Mouse (Mus musculus): ENCODE data around the gene Fblim1. TPM values are rescaled to one million over a fixed set of nuclear protein-coding genes. Genes with fewer than 3 reads are reported as not detected.
"Not testable (repeated sequence)": the region's sequence is repeated elsewhere in the genome, so short reads cannot be mapped to it uniquely, and the experiment has no call there.

Gene Fblim1
- polyA plus RNA-seq, 1 experiment from 2014 or later = 41.0 TPM

DNA sequence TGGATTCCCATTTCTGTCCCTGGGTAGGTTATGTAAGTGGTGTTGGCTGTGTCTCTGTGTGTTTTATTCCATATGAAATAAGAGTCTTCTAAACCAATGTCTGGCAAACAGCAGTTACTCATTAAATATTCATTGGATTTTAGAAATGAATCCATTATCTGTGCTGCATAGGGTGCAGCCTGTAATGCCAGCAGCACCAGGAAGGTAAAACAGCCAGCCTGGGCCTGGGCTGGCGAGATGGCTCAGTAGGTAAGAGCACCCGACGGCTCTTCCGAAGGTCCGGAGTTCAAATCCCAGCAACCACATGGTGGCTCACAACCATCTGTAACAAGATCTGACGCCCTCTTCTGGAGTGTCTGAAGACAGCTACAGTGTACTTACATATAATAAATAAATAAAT, 49.7 kb downstream of the Fblim1 start:
- not testable (repeated sequence) for H3K9me3 ChIP-seq, H3K4me2 ChIP-seq, H3K36me3 ChIP-seq, H3K4me3 ChIP-seq, H3K9ac ChIP-seq, H3K27me3 ChIP-seq
- peak overlapping the region; percentile 66 for H3K27ac ChIP-seq
- peaks cover 20% of the 10 kb centered on the region for H3K4me1 ChIP-seq (replicated peaks)
- peak; percentile 46; the same call in 1 of the 2 replicates for ATAC-seq (ENCODE audit: low FRiP score)
- 70% methylated on average over 6 of the region's 6 CpGs for WGBS

DNA sequence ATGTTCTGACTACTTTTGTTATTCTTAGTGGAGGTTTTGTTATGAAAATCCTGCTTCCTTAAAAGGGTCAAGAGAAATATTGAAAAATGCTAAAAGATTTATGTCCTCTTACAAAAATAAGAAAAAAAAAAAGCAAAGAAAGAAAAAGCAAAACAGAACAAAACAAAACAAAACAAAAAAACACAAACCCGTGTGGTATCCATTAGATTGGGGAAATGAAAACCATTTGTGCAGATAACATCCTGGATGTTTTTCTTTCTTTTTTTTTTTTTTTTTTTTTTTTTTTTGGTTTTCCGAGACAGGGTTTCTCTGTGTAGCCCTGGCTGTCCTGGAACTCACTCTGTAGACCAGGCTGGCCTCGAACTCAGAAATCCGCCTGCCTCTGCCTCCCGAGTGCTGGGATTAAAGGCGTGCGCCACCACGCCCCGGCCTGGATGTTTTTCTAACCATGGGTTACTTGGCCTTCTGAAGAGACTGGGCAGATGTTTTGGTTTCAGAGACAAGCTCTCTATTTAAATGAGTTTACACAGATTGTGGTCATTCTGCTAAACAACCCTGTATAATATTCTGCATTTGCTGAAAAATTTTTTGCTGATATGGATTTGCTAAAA, 51.5 kb downstream of the Fblim1 start:
- not testable (repeated sequence) for H3K27me3 ChIP-seq; H3K36me3 ChIP-seq; H3K27ac ChIP-seq; H3K4me2 ChIP-seq; H3K9ac ChIP-seq; H3K9me3 ChIP-seq; ATAC-seq (ENCODE audit: low FRiP score); H3K4me3 ChIP-seq
- H3K4me1 ChIP-seq (replicated peaks) = peaks cover 15% of the 10 kb centered on the region
- WGBS = 99% methylated on average over 8 of the region's 9 CpGs

DNA sequence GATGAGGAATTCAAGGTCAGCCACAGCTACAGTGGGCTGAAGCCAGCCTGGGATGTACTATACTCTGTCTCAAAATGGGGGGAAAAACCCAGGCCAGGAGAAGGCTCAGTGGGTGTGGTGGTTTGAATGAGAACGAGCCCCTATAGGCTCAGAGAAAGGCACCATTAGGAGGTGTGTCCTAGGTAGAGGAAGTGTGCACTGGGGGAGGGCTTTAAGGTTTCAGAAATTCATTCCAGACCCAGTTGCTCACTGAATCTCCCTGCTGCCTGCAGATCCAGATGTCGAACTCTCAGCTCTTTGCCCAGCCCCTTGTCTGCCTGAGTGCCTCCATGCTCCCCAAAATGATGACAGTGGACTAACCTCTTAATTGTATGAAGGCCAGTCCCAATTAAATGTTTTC, 53.4 kb downstream of the Fblim1 start:
- H3K27me3 ChIP-seq = no peaks in the 10 kb centered on the region
- 53% methylated on average over 2 of the region's 2 CpGs for WGBS
- no peak overlapping the region for H3K9ac ChIP-seq
- no peak overlapping the region for H3K27ac ChIP-seq
- H3K9me3 ChIP-seq = no peaks in the 10 kb centered on the region
- no peaks in the 10 kb centered on the region for H3K36me3 ChIP-seq
- H3K4me1 ChIP-seq (replicated peaks) = peaks cover 16% of the 10 kb centered on the region
- no peak overlapping the region for H3K4me2 ChIP-seq
- ATAC-seq (ENCODE audit: low FRiP score) = no peak
- H3K4me3 ChIP-seq = no peak overlapping the region

DNA sequence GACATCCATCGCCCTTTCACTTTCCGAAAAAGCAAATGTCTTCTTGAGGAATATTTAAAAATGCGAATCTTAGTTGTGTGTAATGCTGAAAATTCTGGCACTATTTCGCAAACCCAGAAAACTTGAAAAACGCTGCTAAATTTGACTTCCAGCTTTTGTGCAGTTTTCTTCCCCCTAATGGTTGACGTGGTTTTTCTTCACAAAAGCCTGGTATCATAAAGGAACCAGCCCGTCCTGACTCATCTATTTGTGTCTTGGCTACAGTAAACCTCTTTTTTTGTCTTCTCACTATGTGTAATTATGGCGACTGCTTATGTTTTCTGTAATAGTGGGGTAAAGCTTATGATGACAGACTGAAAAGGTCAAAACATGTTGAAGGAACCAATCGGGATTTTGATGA, 58.6 kb downstream of the Fblim1 start:
- peak overlapping the region; percentile 96 for H3K9ac ChIP-seq
- H3K27me3 ChIP-seq = no peaks in the 10 kb centered on the region
- H3K4me3 ChIP-seq = peak overlapping the region; percentile 65
- H3K9me3 ChIP-seq = no peaks in the 10 kb centered on the region
- H3K4me1 ChIP-seq (replicated peaks) = peaks cover 29% of the 10 kb centered on the region
- H3K27ac ChIP-seq = peak overlapping the region; percentile 100
- H3K4me2 ChIP-seq = peak overlapping the region; percentile 100
- ATAC-seq (ENCODE audit: low FRiP score) = no peak
- no peaks in the 10 kb centered on the region for H3K36me3 ChIP-seq
- 20% methylated on average over 9 of the region's 9 CpGs for WGBS

DNA sequence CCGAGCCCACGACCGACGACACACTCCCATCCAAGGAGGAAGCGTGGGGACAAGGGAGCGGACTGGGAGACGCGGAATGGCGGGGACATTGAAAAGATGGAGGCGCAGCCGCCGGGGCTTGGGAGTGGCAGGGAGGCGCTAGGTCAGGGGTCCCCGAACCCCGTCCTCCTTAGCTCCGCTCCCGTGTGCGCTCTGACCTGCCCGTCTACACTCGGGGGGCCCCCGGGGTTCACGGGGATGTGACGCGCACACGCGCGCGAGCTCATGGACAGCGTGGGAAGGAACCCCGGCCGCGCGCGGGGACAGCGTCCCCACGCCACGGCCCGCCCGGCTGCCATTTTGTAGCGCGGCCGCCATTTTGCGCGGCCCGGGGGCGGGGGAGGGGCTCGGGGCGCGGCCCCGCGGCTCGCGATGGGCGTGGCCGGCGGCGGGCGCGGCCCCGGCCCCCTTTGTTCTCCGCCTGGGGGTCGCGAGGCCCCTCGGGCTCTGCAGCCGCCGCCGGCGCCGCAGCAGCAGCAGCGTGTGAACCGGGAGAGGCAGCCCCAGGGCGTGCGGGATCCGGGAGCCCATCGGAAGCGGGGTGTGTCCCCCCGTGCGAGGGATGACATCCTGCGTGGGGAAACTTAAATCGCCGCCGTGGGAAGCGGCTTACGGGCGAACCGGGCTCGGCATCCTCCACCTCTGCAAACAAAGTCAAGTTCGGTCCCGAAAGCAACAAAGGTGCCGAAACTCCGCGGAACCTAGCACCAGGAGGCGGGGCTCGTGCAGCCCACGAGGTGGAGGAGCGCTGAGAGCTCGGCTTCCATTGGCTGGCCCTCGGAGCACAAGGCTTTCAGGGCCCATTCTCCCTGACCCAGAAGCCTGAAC, 59.3 kb downstream of the Fblim1 start:
- H3K27me3 ChIP-seq = no peaks in the 10 kb centered on the region
- H3K36me3 ChIP-seq = no peaks in the 10 kb centered on the region
- under 1% methylated on average over 52 of the region's 98 CpGs for WGBS
- H3K9ac ChIP-seq = peak overlapping the region; percentile 96
- peak overlapping the region; percentile 100 for H3K4me2 ChIP-seq
- no peaks in the 10 kb centered on the region for H3K9me3 ChIP-seq
- peak; percentile 88 for ATAC-seq (ENCODE audit: low FRiP score)
- H3K4me3 ChIP-seq = peak overlapping the region; percentile 65
- H3K4me1 ChIP-seq (replicated peaks) = peaks cover 36% of the 10 kb centered on the region
- peak overlapping the region; percentile 100 for H3K27ac ChIP-seq

DNA sequence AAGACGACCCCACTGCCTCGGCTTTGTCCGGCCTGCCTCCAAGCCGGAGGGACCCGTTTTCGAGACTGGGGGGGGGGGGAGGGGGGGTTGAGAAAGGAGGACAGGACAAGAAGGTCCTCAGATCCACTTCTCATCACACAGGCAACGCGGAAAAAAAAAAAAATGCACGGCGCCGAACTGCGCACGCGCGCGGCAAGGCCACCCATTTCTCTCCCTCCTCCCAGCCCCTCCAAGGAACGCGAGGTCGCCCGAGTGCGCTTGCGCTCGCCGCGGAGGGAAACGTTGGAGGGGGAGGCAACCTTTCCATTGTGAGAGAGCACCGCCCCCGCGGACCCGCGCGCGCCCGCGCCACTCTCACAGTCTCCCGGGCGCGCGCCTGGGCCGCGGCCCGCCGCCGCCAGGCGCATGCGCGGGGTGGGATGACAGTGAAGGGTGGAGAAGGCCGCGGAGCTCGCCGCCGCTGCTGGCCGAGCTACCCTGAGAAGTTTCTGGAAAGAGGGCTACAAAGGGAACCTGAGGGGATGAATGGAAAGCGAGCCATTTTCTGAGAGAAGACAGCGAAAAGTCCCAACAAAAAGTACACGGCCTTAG, 60.1 kb downstream of the Fblim1 start:
- Histone ChIP-seq H3K36me3 (no peaks in the 10 kb centered on the region), H3K27me3 (no peaks in the 10 kb centered on the region), H3K9ac (peak overlapping the region; percentile 96), H3K4me1 (replicated peaks) (peaks cover 41% of the 10 kb centered on the region), H3K9me3 (no peaks in the 10 kb centered on the region), H3K4me3 (peak overlapping the region; percentile 65), H3K27ac (peak overlapping the region; percentile 100), H3K4me2 (peak overlapping the region; percentile 100)
- WGBS = under 1% methylated on average over 51 of the region's 56 CpGs
- peak; percentile 65 for ATAC-seq (ENCODE audit: low FRiP score)

DNA sequence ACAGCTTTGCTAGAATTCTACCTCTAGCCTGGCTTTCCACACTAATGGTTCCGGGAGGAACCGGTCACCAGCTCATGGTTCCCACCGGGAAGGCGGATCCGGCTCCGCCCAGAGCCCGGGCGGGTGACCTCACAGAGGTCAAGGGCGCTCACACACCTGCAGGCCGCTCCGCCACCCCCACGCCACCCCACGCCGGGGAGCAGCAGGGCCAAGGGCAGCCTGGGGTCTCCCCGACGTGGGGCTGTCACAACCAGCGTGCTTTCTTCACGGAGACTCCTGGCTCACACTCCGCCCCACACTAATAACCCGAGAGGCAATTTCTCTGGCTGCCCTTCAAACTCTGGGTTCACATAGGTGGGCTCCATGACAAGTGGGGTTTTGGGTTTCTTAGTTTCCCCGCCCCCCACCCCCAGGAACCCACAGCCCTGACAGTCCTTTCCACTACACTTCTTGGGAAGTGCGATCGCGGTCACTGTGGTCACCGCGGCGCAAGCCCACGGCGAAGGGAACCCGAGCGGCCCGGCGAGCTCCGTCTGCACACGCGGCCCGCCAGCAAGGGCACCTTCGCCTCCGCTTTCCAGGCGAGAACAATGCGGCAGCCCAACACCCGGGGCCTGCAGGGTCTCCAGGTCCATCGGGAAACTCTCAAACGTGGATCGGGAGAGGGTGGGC, 60.7 kb downstream of the Fblim1 start:
- peak overlapping the region; percentile 100 for H3K4me2 ChIP-seq
- peak; percentile 60 for ATAC-seq (ENCODE audit: low FRiP score)
- H3K4me1 ChIP-seq (replicated peaks) = peaks cover 41% of the 10 kb centered on the region
- peak overlapping the region; percentile 65 for H3K4me3 ChIP-seq
- H3K27ac ChIP-seq = peak overlapping the region; percentile 100
- H3K27me3 ChIP-seq = no peaks in the 10 kb centered on the region
- H3K9me3 ChIP-seq = no peaks in the 10 kb centered on the region
- no peaks in the 10 kb centered on the region for H3K36me3 ChIP-seq
- H3K9ac ChIP-seq = peak overlapping the region; percentile 93
- under 1% methylated on average over 45 of the region's 45 CpGs for WGBS

DNA sequence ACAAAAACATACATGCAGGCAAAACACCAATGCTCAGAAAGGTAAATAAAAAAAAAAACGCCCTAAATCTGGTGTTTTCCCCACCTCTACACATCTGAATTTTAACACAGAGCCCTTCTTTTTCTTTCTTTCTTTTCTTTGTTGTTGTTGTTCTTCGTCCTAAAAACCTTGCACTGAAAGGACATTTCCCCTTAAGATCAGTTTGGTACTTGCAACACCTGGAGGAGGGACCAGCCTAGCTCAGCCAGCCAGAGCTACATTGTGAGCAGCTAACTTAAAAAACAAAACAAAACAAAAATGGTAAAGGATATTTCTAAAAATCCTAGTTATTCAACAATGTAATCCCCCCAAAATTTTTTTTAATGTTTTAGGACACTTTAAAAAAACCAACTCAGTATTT, 61.4 kb downstream of the Fblim1 start:
- peak overlapping the region; percentile 100 for H3K27ac ChIP-seq
- no peaks in the 10 kb centered on the region for H3K36me3 ChIP-seq
- ATAC-seq (ENCODE audit: low FRiP score) = no peak
- H3K4me2 ChIP-seq = peak overlapping the region; percentile 100
- no peaks in the 10 kb centered on the region for H3K27me3 ChIP-seq
- H3K4me1 ChIP-seq (replicated peaks) = peaks cover 42% of the 10 kb centered on the region
- 43% methylated on average over 2 of the region's 2 CpGs for WGBS
- no peaks in the 10 kb centered on the region for H3K9me3 ChIP-seq
- peak overlapping the region; percentile 93 for H3K9ac ChIP-seq
- H3K4me3 ChIP-seq = peak overlapping the region; percentile 65

DNA sequence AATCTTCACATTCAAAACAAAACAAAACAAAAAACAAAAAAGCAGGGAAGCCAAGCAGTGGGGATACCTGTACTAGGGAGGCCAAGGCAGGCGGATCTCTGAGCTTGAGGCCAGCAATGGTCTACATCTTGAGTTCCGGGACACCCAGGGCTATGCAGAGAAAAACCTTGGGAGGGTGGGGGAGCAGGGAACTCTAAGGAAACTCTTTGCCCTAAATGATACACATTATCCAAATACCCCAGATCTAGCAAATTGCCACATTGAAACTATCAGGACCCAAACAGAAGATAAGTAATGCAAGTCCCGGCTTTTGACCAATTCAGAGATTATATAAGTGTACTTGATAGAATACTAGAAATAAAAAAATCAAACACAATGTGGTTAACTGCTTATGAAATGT, 62.3 kb downstream of the Fblim1 start:
- Histone ChIP-seq H3K4me2 (no peak overlapping the region), H3K36me3 (no peaks in the 10 kb centered on the region), H3K27ac (no peak overlapping the region), H3K27me3 (no peaks in the 10 kb centered on the region), H3K4me3 (no peak overlapping the region), H3K9me3 (no peaks in the 10 kb centered on the region), H3K9ac (no peak overlapping the region), H3K4me1 (replicated peaks) (peaks cover 41% of the 10 kb centered on the region)
- WGBS = 76% methylated on average over 3 of the region's 3 CpGs
- ATAC-seq (ENCODE audit: low FRiP score) = no peak

DNA sequence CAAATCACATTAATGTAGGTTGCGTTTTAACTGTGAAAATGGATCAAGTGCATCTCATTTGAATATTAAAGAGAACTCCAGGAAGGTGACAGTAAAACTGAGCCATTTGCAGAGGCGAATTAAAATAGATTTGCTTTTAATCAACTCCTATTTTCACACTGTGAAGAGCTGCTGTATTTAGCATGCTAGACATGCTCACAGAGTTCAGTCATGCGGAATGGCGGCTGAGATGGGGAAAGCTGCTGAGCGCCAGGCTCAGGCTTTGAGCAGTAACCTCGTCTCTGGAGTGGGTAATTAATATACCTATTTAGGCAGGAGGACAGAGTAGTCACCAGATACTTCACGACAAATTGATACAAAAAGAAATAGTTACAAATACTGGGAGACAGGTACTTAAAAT, 64.0 kb downstream of the Fblim1 start:
- Histone ChIP-seq H3K4me1 (replicated peaks) (peaks cover 30% of the 10 kb centered on the region), H3K9me3 (no peaks in the 10 kb centered on the region), H3K27ac (peak overlapping the region; percentile 53), H3K4me2 (peak overlapping the region; percentile 18), H3K4me3 (no peak overlapping the region), H3K9ac (no peak overlapping the region), H3K27me3 (no peaks in the 10 kb centered on the region), H3K36me3 (no peaks in the 10 kb centered on the region)
- WGBS = 10% methylated on average over 7 of the region's 7 CpGs
- ATAC-seq (ENCODE audit: low FRiP score) = no peak

DNA sequence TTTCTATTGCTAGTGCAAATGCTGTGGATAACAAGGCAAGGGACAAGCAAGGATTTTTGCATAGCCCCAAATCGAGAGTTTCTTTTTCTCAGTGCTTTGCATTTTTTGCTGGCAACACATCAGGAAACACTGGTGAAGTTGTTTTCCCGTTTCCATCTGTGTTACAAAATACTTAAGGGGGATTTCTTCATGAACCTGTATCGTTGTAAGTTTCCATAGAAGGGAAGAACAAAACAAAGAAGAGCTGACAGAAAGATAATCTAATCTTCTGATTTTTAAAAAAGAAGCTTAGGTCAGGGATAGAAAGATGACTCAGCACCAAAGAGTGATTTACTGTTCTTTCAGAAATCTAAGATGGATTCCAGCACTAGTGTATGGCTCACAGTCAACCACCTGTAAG, 65.1 kb downstream of the Fblim1 start:
- Histone ChIP-seq H3K9ac (no peak overlapping the region), H3K27ac (no peak overlapping the region), H3K9me3 (no peaks in the 10 kb centered on the region), H3K36me3 (no peaks in the 10 kb centered on the region), H3K4me2 (no peak overlapping the region), H3K4me3 (no peak overlapping the region), H3K27me3 (no peaks in the 10 kb centered on the region), H3K4me1 (replicated peaks) (peaks cover 30% of the 10 kb centered on the region)
- no peak for ATAC-seq (ENCODE audit: low FRiP score)
- 75% methylated on average over 3 of the region's 3 CpGs for WGBS

DNA sequence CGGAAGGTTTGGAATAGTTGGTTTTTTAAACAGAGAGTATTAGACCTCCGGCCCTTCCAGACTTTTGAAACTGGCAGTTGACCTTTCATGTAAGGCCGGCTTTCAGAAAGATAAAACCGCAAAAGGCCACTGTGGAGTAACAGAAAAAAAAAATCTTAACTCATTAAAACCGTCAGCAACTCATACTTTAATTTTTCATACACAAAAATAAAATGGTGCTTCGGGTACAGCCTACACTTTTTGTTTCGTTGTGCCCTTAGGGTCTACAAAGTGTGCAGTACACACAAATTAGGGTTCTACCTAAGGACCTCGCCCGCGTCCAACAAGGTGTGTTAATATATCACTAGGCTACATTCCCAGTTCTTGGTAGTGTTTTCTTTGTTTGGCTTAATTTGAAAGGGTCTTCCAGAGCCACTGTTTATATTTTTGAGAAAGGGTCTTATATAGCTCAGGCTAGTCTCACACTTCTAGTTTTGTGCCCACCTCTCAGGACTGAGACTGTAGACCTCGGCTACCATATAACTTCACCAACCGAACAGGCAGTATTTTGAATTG, 66.6 kb downstream of the Fblim1 start:
- no peak for ATAC-seq (ENCODE audit: low FRiP score)
- Histone ChIP-seq H3K4me1 (replicated peaks) (peaks cover 34% of the 10 kb centered on the region), H3K27me3 (no peaks in the 10 kb centered on the region), H3K4me3 (peak overlapping the region; percentile 96), H3K36me3 (no peaks in the 10 kb centered on the region), H3K9me3 (no peaks in the 10 kb centered on the region), H3K9ac (peak overlapping the region; percentile 96), H3K27ac (peak overlapping the region; percentile 97), H3K4me2 (peak overlapping the region; percentile 65)
- WGBS = 52% methylated on average over 12 of the region's 12 CpGs

All from hindbrain, embryonic 13.5 days (tissue).